Mouse (Mus musculus) fibroblast of lung, adult 2 months (primary cell): ENCODE data around the gene Cdhr4.

ENCODE experiments used
- DNase-seq: peaks from one replicate; pipeline ENCODE4 v3.0.0-alpha.2; 2011; ENCODE audit warnings: low read depth

The Cdhr4 gene

GRCm38 (mm10) chr9:107975399-107976386 lies 16.6 kb upstream of the Cdhr4 start, which contains the start of gene Uba7:
Uba7 (plus strand) TSS chr9:107975505.
- DNase-seq, result no peak

DNA sequence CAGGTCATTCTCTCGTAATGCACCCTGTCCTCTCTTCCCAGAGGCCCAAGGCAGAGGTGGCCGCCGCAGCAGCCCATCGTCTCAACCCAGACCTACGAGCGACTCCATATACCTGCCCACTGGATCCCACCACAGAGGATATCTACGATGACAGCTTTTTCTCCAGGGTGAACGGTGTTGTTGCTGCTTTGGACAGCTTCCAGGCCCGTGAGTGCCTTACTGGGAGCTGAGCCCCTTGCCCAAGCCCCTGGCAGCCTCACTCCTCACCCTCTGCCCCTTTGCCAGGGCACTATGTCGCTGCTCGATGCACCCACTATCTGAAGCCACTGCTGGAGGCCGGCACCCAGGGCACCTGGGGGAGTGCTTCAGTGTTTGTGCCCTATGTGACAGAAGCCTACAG lies 13.5 kb upstream of the Cdhr4 start:
- DNase-seq, result no peak

- no peak for DNase-seq
Observed at GRCm38 (mm10) chr9:107981684-107982605, 10.4 kb upstream of the Cdhr4 start.

GRCm38 (mm10) chr9:107982681-107983346 lies 9.5 kb upstream of the Cdhr4 start, which contains the start of gene Gm20661:
Gm20661 (plus strand) TSS chr9:107983058.
- DNase-seq, result no peak

DNA sequence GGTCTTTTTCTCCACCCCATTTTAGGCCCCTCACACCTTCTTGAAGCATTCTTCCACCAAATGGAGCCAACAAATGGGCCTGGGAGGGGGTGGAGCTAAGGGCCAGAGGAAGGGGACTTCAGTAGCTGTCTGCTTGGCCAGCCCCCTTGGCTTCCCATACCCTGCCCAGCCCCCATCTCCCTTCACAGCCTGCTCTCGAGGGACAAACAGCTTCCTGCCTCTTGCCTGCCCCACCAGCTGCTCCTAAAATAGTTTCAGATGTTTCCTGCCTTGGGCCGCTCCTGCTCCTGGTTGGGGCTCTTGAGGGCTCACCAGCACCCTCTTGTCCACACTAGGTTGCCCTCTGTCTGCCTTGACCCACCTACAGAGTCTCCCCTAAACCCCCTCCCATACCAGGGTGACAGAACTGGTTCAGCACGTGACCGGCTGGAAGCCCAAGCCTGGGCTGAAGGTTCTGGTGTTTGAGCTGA lies 8.8 kb upstream of the Cdhr4 start:
- no peak for DNase-seq

- no peak for DNase-seq
Observed at GRCm38 (mm10) chr9:107984052-107984753, 8.1 kb upstream of the Cdhr4 start.

- DNase-seq, result no peak
Observed at GRCm38 (mm10) chr9:107984754-107985055, 7.6 kb upstream of the Cdhr4 start.

DNA sequence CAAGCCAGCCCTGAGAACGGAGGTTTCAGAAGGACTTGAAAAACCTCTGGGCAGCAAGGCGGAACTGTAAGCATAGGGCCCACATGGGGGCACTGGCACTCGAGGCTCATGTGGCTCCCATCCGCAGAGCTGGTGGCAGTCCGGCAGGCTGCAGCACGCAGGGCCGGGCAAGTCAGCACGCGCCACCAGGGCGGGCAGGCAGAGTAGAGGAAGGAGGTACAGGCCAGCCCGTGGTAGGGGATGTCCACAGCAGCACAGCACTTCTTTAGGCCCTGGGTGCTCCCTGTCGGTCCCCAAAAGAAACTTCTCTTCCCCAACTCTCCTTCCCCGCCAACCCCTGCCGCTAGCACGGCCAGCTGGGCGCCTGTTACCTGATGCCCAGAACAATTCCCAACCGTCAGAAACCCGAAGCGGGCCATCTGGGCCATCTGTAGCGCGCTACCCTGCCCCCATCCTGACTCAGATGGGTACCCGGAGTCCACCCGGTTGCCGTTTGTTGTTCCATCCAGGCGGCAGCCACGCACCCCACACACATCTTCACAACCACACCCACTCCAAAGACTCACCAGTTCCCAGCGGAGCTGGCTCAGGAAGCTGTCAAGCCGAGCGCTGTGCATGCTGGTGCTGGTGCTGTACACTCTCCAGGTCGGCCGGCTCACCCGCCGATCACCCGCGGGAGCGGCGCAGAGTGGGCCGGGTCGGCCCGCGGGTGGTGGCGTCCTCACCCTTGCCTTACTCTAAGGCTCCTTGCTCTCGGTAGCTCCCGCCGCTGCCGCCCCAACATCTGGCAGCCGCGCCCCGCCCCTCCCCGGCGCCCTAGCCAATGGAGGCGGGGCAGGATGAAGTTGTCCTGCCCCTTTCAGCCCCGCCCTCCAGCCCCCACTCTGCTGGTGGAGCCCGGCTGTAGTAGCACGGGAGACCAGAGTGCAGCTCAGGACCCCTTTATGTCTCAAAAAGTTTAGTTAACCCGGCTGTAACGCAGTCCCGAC lies 6.9 kb upstream of the Cdhr4 start, which contains the start of gene Inka1:
Inka1 (minus strand) TSS at position 749 of the 989 bp plus-strand sequence.
- peak; percentile 65 for DNase-seq

- DNase-seq, result no peak
Observed at GRCm38 (mm10) chr9:107986376-107986775, 5.9 kb upstream of the Cdhr4 start.

DNA sequence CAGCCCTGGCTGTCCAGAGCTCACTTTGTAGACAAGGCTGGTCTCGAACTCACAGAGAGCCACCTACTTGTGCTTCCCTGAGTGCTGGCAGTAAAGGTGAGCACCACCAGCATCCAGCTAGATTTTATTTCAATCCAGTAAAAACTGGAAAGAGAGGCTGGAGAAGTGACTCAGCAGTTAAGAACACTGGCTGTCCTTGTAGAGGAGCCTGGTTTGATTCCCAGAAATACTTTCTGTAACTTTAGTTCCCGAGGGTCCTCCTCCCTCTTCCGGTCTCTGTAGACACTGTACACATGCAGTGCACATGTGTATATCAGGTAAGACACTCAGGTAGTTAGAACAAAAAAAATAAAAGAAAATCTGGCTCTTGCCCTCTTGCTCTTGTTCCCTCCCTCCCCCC lies 4.3 kb upstream of the Cdhr4 start:
- DNase-seq, result peak; percentile 73

DNA sequence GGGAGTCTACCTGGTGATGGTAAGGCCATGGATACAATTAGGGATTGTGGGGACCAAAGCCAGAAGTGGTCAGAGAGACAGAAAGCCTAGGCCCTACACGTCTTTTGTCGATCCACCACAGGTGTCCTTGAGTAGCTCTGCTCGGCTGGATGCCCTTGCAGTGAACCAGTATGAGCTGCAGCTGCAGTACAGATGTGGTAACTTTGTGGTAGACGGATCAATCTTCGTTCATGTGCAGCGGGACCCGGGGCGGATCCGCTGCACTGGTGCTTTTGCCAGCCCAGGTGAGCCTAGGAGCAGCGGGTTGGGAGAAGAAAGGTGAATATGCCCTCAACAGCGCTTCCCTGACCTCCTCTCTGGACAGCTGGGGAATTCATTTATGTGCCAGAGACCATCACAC lies 716 bp downstream of the Cdhr4 start:
- no peak for DNase-seq

DNA sequence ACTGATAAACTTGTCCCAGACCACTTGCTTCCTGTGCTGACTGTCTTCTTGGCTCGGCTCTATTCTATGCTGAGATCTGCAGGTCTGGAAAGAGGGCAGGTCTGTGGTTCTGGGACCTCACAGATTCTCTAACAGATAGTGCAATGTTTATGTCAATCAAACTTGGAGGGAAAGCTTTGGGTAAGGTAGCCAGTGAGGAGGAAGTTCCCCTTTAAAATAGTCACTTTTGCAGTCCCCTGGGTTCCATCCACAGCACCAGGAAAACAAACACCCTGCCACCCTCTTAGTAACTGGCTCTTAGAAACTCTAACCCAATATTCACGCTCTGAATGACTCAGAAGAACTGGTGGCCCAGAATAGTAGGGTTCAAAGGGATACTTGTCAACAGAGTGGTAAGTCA lies 2.2 kb downstream of the Cdhr4 start:
- DNase-seq, result no peak

- no peak for DNase-seq
Observed at GRCm38 (mm10) chr9:107995513-107995912, 3.2 kb downstream of the Cdhr4 start.

- DNase-seq, result no peak
Observed at GRCm38 (mm10) chr9:107996049-107996448, 3.8 kb downstream of the Cdhr4 start, which contains the start of gene Gm20662. Gm20662 (plus strand) TSS chr9:107996349.

DNA sequence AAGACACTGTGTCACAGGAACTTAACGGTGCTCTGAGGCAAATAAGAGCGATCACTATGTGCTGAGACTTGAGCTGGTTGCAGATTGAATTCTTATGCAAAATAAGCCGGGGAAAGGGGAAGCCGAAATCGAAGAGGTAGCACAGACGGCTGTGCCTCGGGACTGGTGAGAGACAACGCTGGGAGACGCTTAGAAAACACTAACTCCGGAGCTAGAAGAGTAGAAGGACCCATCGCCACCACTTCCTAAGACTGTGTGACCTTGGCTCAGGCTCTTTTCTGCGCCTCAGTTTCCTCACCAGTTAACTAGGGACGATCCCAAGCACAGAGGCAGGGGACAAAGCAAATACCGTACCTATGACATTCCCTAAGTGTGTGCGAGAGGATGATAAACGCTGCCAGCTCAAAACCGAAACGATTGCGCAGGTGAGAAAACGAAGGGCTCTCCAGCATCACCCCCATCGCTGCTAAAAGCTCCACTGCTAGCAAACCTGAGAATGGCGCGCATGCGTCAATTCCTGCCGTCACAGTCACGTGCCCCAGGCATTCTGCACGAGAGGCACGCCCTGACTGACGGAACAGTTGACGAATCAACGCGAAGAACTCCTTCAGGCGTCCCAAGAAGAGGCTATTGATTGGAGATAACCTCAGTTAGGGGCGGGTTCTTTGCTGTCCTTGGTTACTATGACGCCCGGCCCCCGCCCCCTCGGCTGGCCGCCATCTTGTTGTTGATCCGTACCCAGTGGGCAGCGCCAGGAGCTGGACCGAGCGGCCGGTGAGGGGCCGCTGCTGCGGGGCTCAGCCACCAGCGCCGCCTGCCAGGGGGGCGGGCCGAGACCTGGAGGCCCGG lies 9.8 kb downstream of the Cdhr4 start, which contains the start of gene Ip6k1:
Ip6k1 (plus strand) TSS at position 580 of the 849 bp plus-strand sequence.
- DNase-seq, result peak; percentile 100

DNA sequence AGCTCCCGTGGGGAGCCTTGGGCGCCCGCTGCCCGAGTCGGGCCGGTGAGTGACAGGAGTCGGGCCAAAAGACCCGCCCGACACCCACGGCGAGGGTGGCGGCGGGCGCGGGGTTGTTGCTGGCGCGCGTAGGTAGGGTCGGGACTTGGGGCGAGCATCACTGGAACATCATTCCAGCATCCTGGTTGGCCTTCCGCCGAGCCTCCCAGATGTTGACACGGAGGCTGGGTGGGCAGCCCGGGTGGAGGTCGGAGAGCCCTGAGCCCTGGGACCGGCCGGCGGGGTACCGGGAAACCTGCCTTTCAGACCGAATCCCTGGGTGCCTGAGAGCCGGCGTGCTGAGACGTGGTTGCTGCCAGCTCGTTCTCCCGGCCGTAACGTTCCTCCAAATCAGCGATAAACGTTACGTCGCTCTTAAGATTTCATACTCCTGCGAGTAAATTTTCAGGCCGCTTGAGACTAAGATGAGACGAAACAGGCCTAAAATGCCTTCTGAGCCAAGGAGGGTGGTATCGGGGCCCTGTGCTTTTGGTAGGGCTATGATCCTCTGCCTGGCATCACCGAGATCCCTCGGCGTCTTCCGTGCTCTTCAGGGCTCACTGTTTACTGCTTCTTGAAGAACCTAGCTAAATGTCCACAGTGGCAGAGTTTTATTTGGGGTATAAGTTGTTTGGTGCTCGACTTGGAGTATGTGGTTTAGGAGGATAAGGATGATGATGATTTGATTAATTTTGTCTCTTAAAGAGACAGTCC lies 10.7 kb downstream of the Cdhr4 start:
- no peak for DNase-seq

GRCm38 (mm10) chr9:108003531-108003890 lies 11.2 kb downstream of the Cdhr4 start:
- no peak for DNase-seq

GRCm38 (mm10) chr9:108008041-108008440 lies 15.7 kb downstream of the Cdhr4 start:
- DNase-seq, result no peak
